In the genomic region with DNA sequence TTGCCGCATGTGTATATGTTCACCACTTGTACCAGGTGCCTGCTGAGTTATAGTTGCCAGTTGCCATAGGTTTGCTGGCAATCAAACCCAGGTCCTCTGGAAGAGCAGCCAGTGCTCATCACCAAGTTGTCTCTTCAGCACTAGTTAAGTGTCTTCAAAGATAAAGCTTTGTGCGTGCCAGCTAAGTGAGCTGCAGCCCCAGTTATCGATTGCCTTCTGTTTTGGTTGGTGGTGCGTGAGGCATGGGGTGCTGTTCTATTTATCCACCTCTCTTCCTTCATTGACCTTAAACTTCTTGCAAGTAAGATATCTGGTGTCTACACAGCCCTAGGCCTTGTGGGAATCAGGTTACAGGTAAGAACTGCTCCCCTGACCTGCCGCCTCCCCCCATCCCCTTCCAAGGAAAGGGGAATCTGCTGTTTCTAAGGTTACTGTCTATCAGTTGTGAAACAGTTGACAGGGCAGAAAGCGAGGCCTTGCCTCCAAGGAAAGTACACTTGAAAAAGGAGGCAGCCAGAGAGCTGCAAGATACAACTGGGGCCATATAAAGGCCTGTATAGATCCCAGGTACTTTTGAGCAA, we compare ENCODE assay signal across 16 mouse cellular contexts.
DNase-seq lines count a peak whose midpoint lies in the region; ATAC-seq and TF ChIP-seq lines count a peak whose summit lies in the region.
"Had no signal": no experiment of that assay in that cellular context is flagged by ENCODE, and none has a peak within 500 bp of the region (broad histone marks: within the 10 kb centered on the region; RNA-seq: fewer than 3 reads in every experiment).

No protein-coding gene starts in this region.

- TF ChIP-seq POLR2A in bone marrow macrophage, adult 2 months (IDR thresholded peaks at IDR 0.05; ENCODE audit: borderline replicate concordance, low read depth, low read length), result no peak

- no peak for TF ChIP-seq CTCF in layer of hippocampus, adult 2 months (conservative IDR thresholded peaks at IDR 0.05)
- TF ChIP-seq CTCF in bone marrow macrophage, adult 2 months (IDR thresholded peaks at IDR 0.05; ENCODE audit: low read depth, low read length), result no peak

- peaks cover 54% of the 10 kb centered on the region for H3K4me1 ChIP-seq in bone marrow macrophage, adult 2 months (ENCODE audit: control insufficient read depth, insufficient read depth, low read length)
- peaks cover 90% of the 10 kb centered on the region for H3K4me1 ChIP-seq in liver, embryonic 12.5 days

- peak; percentile 60 for ATAC-seq in liver, embryonic 12.5 days
- ATAC-seq in erythroblast, adult 5-6 weeks (replicated peaks; ENCODE audit: low FRiP score, poor library complexity, severe bottlenecking), result no peak
- ATAC-seq: forebrain, embryonic 13.5 days had no signal

- no peak overlapping the region; the same call in 1 of the 2 replicates for H3K4me3 ChIP-seq in layer of hippocampus, adult 2 months
- no peak overlapping the region for H3K4me3 ChIP-seq in bone marrow macrophage, adult 2 months (ENCODE audit: insufficient read depth, low read length)
- no peak overlapping the region for H3K4me3 ChIP-seq in liver, embryonic 12.5 days
- H3K4me3 ChIP-seq: embryonic facial prominence, embryonic 13.5 days; forebrain, embryonic 13.5 days; heart, embryonic 13.5 days; neural tube, embryonic 12.5 days; stomach, embryonic 15.5 days had no signal

- DNase-seq in layer of hippocampus, adult 2 months (ENCODE audit: low spot score in 2 of 2), result no peak
- no peak for DNase-seq in layer of hippocampus, postnatal 36 days
- DNase-seq in skeletal muscle tissue, adult 2 months (ENCODE audit: low read depth, low spot score), result peak; percentile 61
- no peak for DNase-seq in cerebellum, postnatal 14 days
- no peak for DNase-seq in adrenal gland, postnatal 25 days
- DNase-seq: gastrocnemius, postnatal 25 days; midbrain, embryonic 14.5 days; thymus, postnatal 25 days had no signal

- 0 out of 2 replicates have a peak overlapping the region, but pooled peaks have one; percentile 22 for H3K9ac ChIP-seq in liver, embryonic 12.5 days
- H3K9ac ChIP-seq: embryonic facial prominence, embryonic 13.5 days; forebrain, embryonic 13.5 days; heart, embryonic 13.5 days; neural tube, embryonic 12.5 days; stomach, embryonic 15.5 days had no signal

- H3K9me3 ChIP-seq in liver, embryonic 12.5 days (replicated peaks), result no peaks in the 10 kb centered on the region
- H3K9me3 ChIP-seq: embryonic facial prominence, embryonic 13.5 days; forebrain, embryonic 13.5 days; heart, embryonic 13.5 days; neural tube, embryonic 12.5 days; stomach, embryonic 15.5 days had no signal

- H3K27ac ChIP-seq in layer of hippocampus, adult 2 months, result peak overlapping the region; percentile 86
- H3K27ac ChIP-seq in bone marrow macrophage, adult 2 months (ENCODE audit: insufficient read depth, low read depth, low read length), result peak overlapping the region; percentile 54
- H3K27ac ChIP-seq in liver, embryonic 12.5 days, result peak overlapping the region; percentile 57
- H3K27ac ChIP-seq: embryonic facial prominence, embryonic 13.5 days; forebrain, embryonic 13.5 days; heart, embryonic 13.5 days; neural tube, embryonic 12.5 days; stomach, embryonic 15.5 days had no signal

- 37% methylated on average over 6 of the region's 6 CpGs for WGBS in liver, embryonic 12.5 days (ENCODE audit: insufficient replicate concordance)

- H3K27me3 ChIP-seq in liver, embryonic 12.5 days (replicated peaks), result no peaks in the 10 kb centered on the region
- H3K27me3 ChIP-seq: embryonic facial prominence, embryonic 13.5 days; forebrain, embryonic 13.5 days; neural tube, embryonic 12.5 days; stomach, embryonic 15.5 days had no signal

- H3K36me3 ChIP-seq in liver, embryonic 12.5 days, result peaks cover 12% of the 10 kb centered on the region; the same call in 1 of the 2 replicates
- H3K36me3 ChIP-seq: embryonic facial prominence, embryonic 13.5 days; heart, embryonic 13.5 days; neural tube, embryonic 12.5 days; stomach, embryonic 15.5 days had no signal

- H3K4me2 ChIP-seq in liver, embryonic 12.5 days, result peak overlapping the region; percentile 27
- H3K4me2 ChIP-seq: embryonic facial prominence, embryonic 13.5 days; forebrain, embryonic 13.5 days; heart, embryonic 13.5 days; neural tube, embryonic 12.5 days; stomach, embryonic 15.5 days had no signal
